Mouse (Mus musculus) E14TG2a.4 (cell line): Measurements from ENCODE around the gene Tert.

Source experiments
- H3K27me3 ChIP-seq: 2 replicates; pipeline ENCODE4 v1.6.1; 2014; ENCODE audit warnings: low read length, control low read depth; ENCODE audit not compliant: insufficient read depth
- H3K36me3 ChIP-seq: 2 replicates; pipeline ENCODE4 v1.6.1; 2014; ENCODE audit warnings: low read length, control low read depth; ENCODE audit not compliant: insufficient read depth
- H3K4me1 ChIP-seq: replicated peaks from 2 replicates; pipeline ENCODE4 v1.6.1; 2014; ENCODE audit warnings: low read depth, low read length, control low read depth
- H3K4me3 ChIP-seq: replicated peaks from 2 replicates; pipeline ENCODE4 v1.5.1; 2014; ENCODE audit warnings: mild to moderate bottlenecking, low read length
- H3K9me3 ChIP-seq: 2 replicates; pipeline ENCODE4 v1.6.1; 2014; ENCODE audit warnings: low read length, control low read depth
- CTCF ChIP-seq: conservative IDR thresholded peaks from 2 replicates; pipeline ENCODE4 v1.5.1; 2014; ENCODE audit warnings: low read length
- NANOG ChIP-seq: IDR thresholded peaks from 2 replicates; pipeline ENCODE4 v1.6.1; 2014; ENCODE audit warnings: borderline replicate concordance, low read length, mixed read lengths
- POU5F1 ChIP-seq: IDR thresholded peaks from 2 replicates; pipeline ENCODE4 v1.6.1; 2014; ENCODE audit warnings: low read length, borderline replicate concordance

Gene Tert

DNA sequence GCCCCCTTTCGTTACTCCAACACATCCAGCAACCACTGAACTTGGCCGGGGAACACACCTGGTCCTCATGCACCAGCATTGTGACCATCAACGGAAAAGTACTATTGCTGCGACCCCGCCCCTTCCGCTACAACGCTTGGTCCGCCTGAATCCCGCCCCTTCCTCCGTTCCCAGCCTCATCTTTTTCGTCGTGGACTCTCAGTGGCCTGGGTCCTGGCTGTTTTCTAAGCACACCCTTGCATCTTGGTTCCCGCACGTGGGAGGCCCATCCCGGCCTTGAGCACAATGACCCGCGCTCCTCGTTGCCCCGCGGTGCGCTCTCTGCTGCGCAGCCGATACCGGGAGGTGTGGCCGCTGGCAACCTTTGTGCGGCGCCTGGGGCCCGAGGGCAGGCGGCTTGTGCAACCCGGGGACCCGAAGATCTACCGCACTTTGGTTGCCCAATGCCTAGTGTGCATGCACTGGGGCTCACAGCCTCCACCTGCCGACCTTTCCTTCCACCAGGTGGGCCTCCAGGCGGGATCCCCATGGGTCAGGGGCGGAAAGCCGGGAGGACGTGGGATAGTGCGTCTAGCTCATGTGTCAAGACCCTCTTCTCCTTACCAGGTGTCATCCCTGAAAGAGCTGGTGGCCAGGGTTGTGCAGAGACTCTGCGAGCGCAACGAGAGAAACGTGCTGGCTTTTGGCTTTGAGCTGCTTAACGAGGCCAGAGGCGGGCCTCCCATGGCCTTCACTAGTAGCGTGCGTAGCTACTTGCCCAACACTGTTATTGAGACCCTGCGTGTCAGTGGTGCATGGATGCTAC, at the start of gene Tert:
Gene Tert (plus strand): TSS at position 167 of the 805 bp plus-strand sequence.
- H3K4me1 ChIP-seq = peaks cover 60% of the 10 kb centered on the region
- peak within 1 kb of the TSS; percentile 87 for H3K4me3 ChIP-seq
- H3K36me3 ChIP-seq = peaks cover 33% of the 10 kb centered on the region
- no peaks in the 10 kb centered on the region for H3K9me3 ChIP-seq
- H3K27me3 ChIP-seq = 0 out of 2 replicates have a peak, but pooled peaks cover 6% of the 10 kb centered on the region
- TF ChIP-seq CTCF (no peak; the same call in 1 of the 2 replicates), NANOG (no peak), POU5F1 (no peak)

DNA sequence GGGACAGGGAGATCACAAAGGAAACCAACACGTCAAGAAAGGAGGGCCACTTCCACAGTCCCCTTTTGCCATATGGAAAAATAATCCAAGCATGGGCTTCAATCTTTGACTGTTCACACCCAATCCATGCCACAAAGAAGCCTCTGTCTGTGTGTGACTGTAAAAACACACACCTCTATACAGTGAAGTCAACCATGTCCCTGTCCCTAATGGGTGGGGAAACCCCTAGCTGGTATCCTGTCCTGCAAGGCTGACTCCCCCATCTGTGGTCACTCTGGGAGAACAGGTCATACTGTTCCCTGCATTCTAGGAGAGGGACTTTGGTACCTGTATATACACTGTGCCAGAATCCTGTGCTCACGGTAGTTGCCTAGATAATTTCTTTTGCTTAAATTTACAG, 49.4 kb upstream of the Tert start:
- Histone ChIP-seq H3K4me1 (no peaks in the 10 kb centered on the region), H3K4me3 (no peak overlapping the region), H3K9me3 (no peaks in the 10 kb centered on the region), H3K36me3 (no peaks in the 10 kb centered on the region), H3K27me3 (no peaks in the 10 kb centered on the region)
- no peak for TF ChIP-seq NANOG
- TF ChIP-seq POU5F1 = no peak
- TF ChIP-seq CTCF = no peak

- H3K36me3 ChIP-seq = no peaks in the 10 kb centered on the region
- H3K27me3 ChIP-seq = peaks cover 32% of the 10 kb centered on the region
- TF ChIP-seq CTCF = no peak
- no peak for TF ChIP-seq NANOG
- no peak for TF ChIP-seq POU5F1
- no peaks in the 10 kb centered on the region for H3K4me1 ChIP-seq
- H3K4me3 ChIP-seq = no peak overlapping the region
- no peaks in the 10 kb centered on the region for H3K9me3 ChIP-seq
Measured at GRCm38 (mm10) chr13:73591488-73591887, 35.2 kb upstream of the Tert start.

GRCm38 (mm10) chr13:73592546-73592945, 34.2 kb upstream of the Tert start:
- no peaks in the 10 kb centered on the region for H3K36me3 ChIP-seq
- H3K4me1 ChIP-seq = no peaks in the 10 kb centered on the region
- H3K27me3 ChIP-seq = peaks cover 42% of the 10 kb centered on the region
- TF ChIP-seq CTCF = no peak
- no peak for TF ChIP-seq POU5F1
- TF ChIP-seq NANOG = no peak
- H3K9me3 ChIP-seq = no peaks in the 10 kb centered on the region
- H3K4me3 ChIP-seq = no peak overlapping the region

DNA sequence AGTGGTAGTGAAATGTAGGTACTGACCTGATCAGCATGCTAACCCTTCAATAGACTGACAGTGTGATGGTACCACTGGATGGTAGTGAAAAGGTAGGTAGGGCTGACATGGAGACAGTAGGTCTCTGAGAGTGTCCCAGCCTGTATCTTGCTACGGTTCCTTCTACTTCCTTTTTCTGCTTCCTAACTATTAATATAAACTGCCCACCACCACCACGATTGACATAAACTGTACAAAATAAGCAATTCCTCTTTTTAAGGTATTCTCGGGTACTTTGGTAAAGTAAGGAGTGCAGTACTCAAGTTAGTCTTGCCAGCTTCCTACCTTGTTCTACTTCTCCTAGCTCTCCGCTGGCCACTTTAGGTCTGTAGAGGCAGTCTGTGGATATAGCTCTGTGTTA, 30.4 kb upstream of the Tert start:
- Histone ChIP-seq H3K4me3 (no peak overlapping the region), H3K36me3 (no peaks in the 10 kb centered on the region), H3K9me3 (no peaks in the 10 kb centered on the region), H3K27me3 (peaks cover 37% of the 10 kb centered on the region), H3K4me1 (no peaks in the 10 kb centered on the region)
- TF ChIP-seq POU5F1 = no peak
- no peak for TF ChIP-seq CTCF
- TF ChIP-seq NANOG = no peak

GRCm38 (mm10) chr13:73600217-73600616, 26.5 kb upstream of the Tert start:
- Histone ChIP-seq H3K36me3 (peaks cover 3% of the 10 kb centered on the region), H3K4me1 (peaks cover 19% of the 10 kb centered on the region), H3K9me3 (no peaks in the 10 kb centered on the region), H3K27me3 (peaks cover 20% of the 10 kb centered on the region), H3K4me3 (no peak overlapping the region)
- no peak for TF ChIP-seq NANOG

DNA sequence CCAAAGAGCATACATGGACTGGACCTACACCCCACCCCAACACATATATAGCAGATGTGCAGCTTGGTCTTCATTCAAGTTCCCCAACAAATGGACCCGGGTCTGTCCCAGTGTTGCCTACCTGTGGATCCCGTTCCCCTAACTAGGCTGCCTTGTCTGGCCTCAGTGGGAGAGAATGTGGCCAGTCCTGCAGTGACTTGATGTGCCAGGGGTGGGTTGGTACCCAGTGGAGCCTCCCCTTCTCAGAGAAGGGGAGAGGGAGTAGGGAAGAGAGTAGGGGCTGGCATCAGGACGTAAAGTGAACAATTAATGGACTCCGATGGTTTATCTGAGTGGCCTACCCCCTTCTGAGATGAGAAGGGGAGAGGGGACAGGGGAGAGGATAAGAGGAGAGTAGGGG, 23.7 kb upstream of the Tert start:
- peaks cover 31% of the 10 kb centered on the region for H3K36me3 ChIP-seq
- H3K27me3 ChIP-seq = 0 out of 2 replicates have a peak, but pooled peaks cover 3% of the 10 kb centered on the region
- H3K4me1 ChIP-seq = peaks cover 23% of the 10 kb centered on the region
- peak overlapping the region; percentile 94 for H3K4me3 ChIP-seq
- TF ChIP-seq NANOG (no peak), CTCF (no peak), POU5F1 (no peak)
- H3K9me3 ChIP-seq = no peaks in the 10 kb centered on the region

GRCm38 (mm10) chr13:73603522-73604155, 23.1 kb upstream of the Tert start, which contains the start of gene Clptm1l:
Clptm1l (plus strand) TSS chr13:73604006.
- H3K27me3 ChIP-seq = no peaks in the 10 kb centered on the region
- H3K36me3 ChIP-seq = peaks cover 37% of the 10 kb centered on the region
- H3K4me3 ChIP-seq = peak within 1 kb of the TSS; percentile 94
- no peaks in the 10 kb centered on the region for H3K9me3 ChIP-seq
- TF ChIP-seq CTCF (no peak), POU5F1 (no peak), NANOG (no peak)
- H3K4me1 ChIP-seq = peaks cover 23% of the 10 kb centered on the region
